Mouse (Mus musculus): ENCODE data around the gene Lamc2. TPM values are rescaled to one million over a fixed set of nuclear protein-coding genes. Genes with fewer than 3 reads are reported as not detected.

The Lamc2 gene
- total RNA-seq, 2 experiments from 2014 or later: 1.9 to 2.7 TPM

- DNase-seq (ENCODE audit: low spot score in 2 of 2): no peak
These were observed 56.1 kb downstream of the Lamc2 start for GRCm38 (mm10) chr1:153129992-153130713.

- no peak for DNase-seq (ENCODE audit: low spot score in 2 of 2)
These were observed 57.5 kb downstream of the Lamc2 start for GRCm38 (mm10) chr1:153128780-153129179.

- no peak for DNase-seq (ENCODE audit: low spot score in 2 of 2)
These were observed 58.6 kb downstream of the Lamc2 start for GRCm38 (mm10) chr1:153127622-153128021.

- no peak for DNase-seq (ENCODE audit: low spot score in 2 of 2)
These were observed 59.5 kb downstream of the Lamc2 start for GRCm38 (mm10) chr1:153126491-153127381.

GRCm38 (mm10) chr1:153125287-153126275, 60.7 kb downstream of the Lamc2 start:
- DNase-seq (ENCODE audit: low spot score in 2 of 2): no peak

- DNase-seq (ENCODE audit: low spot score in 2 of 2): no peak
These were observed 61.7 kb downstream of the Lamc2 start for GRCm38 (mm10) chr1:153124502-153124901.

GRCm38 (mm10) chr1:153122764-153123163, 63.5 kb downstream of the Lamc2 start:
- DNase-seq (ENCODE audit: low spot score in 2 of 2): no peak

GRCm38 (mm10) chr1:153121320-153121719, 64.9 kb downstream of the Lamc2 start:
- no peak for DNase-seq (ENCODE audit: low spot score in 2 of 2)

- DNase-seq (ENCODE audit: low spot score in 2 of 2): no peak
These were observed 65.7 kb downstream of the Lamc2 start for GRCm38 (mm10) chr1:153120544-153120943.

GRCm38 (mm10) chr1:153115315-153115714, 70.9 kb downstream of the Lamc2 start:
- DNase-seq (ENCODE audit: low spot score in 2 of 2): no peak

- no peak for DNase-seq (ENCODE audit: low spot score in 2 of 2)
These were observed 74.7 kb downstream of the Lamc2 start for GRCm38 (mm10) chr1:153111596-153111995.

GRCm38 (mm10) chr1:153109836-153110235, 76.4 kb downstream of the Lamc2 start:
- DNase-seq (ENCODE audit: low spot score in 2 of 2): no peak

- no peak for DNase-seq (ENCODE audit: low spot score in 2 of 2)
These were observed 76.9 kb downstream of the Lamc2 start for GRCm38 (mm10) chr1:153109346-153109745.

GRCm38 (mm10) chr1:153107866-153108265, 78.4 kb downstream of the Lamc2 start:
- peak; percentile 58 to 64 for DNase-seq (ENCODE audit: low spot score in 2 of 2)

- DNase-seq (ENCODE audit: low spot score in 2 of 2): no peak
These were observed 81.4 kb downstream of the Lamc2 start for GRCm38 (mm10) chr1:153104804-153105203.

GRCm38 (mm10) chr1:153103186-153103554, 83.1 kb downstream of the Lamc2 start:
- no peak for DNase-seq (ENCODE audit: low spot score in 2 of 2)

- no peak for DNase-seq (ENCODE audit: low spot score in 2 of 2)
These were observed 83.7 kb downstream of the Lamc2 start for GRCm38 (mm10) chr1:153102296-153103185.

- peak; percentile 49 to 63 for DNase-seq (ENCODE audit: low spot score in 2 of 2)
These were observed 84.8 kb downstream of the Lamc2 start for GRCm38 (mm10) chr1:153101327-153101880.

- no peak for DNase-seq (ENCODE audit: low spot score in 2 of 2)
These were observed 85.3 kb downstream of the Lamc2 start for GRCm38 (mm10) chr1:153100912-153101311.

- no peak for DNase-seq (ENCODE audit: low spot score in 2 of 2)
These were observed 87.7 kb downstream of the Lamc2 start for GRCm38 (mm10) chr1:153098586-153098985.

Data from layer of hippocampus, postnatal 10 days (tissue).